Mouse (Mus musculus) gastrocnemius, postnatal 4 days (tissue): ENCODE measurements around the gene Elavl2. TPM values are rescaled to one million over a fixed set of nuclear protein-coding genes. Genes with fewer than 3 reads are reported as not detected.

Source experiments
- DNase-seq, 2 experiments: peaks; one replicate each; pipeline ENCODE4 v3.0.0; 2021 to 2022; ENCODE audit warnings: low spot score in 2 of 2, mixed read lengths in 2 of 2
- microRNA-seq: library from miRNA; unstranded; fragments of <30 nt; microRNA quantifications from one replicate; pipeline ENCODE4 v1.2.0, GENCODE M21; 2021
- total RNA-seq, 2 experiments: library from RNA; stranded (reverse); gene quantifications; 2 replicates each; pipeline ENCODE4 v1.2.3; 2021

Elavl2 gene
- total RNA-seq, 2 experiments from 2014 or later: 2.1 to 2.6 TPM

GRCm38 (mm10) chr4:91219322-91219721, 181.3 kb downstream of the Elavl2 start:
- no peak for DNase-seq

GRCm38 (mm10) chr4:91213917-91214316, 186.7 kb downstream of the Elavl2 start:
- DNase-seq: no peak

GRCm38 (mm10) chr4:91208415-91209292, 191.9 kb downstream of the Elavl2 start:
- no peak for DNase-seq

Small RNA genes within 50 kb of the gene (microRNA-seq; reads per million reads assigned to microRNA genes)
- not detected for gene Mir6402
